28 mouse cellular contexts compared by ENCODE assay signal in genomic region chr5:139118961-139119276, GRCm38 (mm10). TPM values are rescaled to one million over a fixed set of nuclear protein-coding genes. Genes with fewer than 3 reads are reported as not detected.
A peak's percentile ranks its signal among the peaks of the same experiment; 100 is the strongest.
DNase-seq lines count a peak whose midpoint lies in the region; ATAC-seq and TF ChIP-seq lines count a peak whose summit lies in the region.
"Had no signal": no experiment of that assay in that cellular context is flagged by ENCODE, and none has a peak within 500 bp of the region (broad histone marks: within the 10 kb centered on the region; RNA-seq: fewer than 3 reads in every experiment).

No protein-coding gene starts in this region.

- peaks cover 5% of the 10 kb centered on the region; the same call in 1 of the 2 replicates for H3K9me3 ChIP-seq in heart, embryonic 13.5 days
- H3K9me3 ChIP-seq in lung, postnatal 0 days (ENCODE audit: low read length), result no peaks in the 10 kb centered on the region
- H3K9me3 ChIP-seq: embryonic facial prominence, embryonic 12.5 days; embryonic facial prominence, embryonic 15.5 days; G1E; heart, embryonic 15.5 days; hindbrain, embryonic 12.5 days; hindbrain, embryonic 15.5 days had no signal

- no peak for ATAC-seq in heart, embryonic 13.5 days (ENCODE audit: extremely low read depth, insufficient number of reproducible peaks, low FRiP score, low TSS enrichment)
- no peak for ATAC-seq in lung, postnatal 0 days
- ATAC-seq: forebrain, embryonic 14.5 days; forebrain, postnatal 0 days; intestine, postnatal 0 days had no signal

- H3K27ac ChIP-seq in heart, embryonic 13.5 days (replicated peaks), result 0 out of 2 replicates have a peak overlapping the region, but pooled peaks have one; percentile 24
- H3K27ac ChIP-seq in lung, postnatal 0 days (ENCODE audit: low read length), result peak overlapping the region; percentile 4; the same call in 1 of the 2 replicates
- H3K27ac ChIP-seq: embryonic facial prominence, embryonic 12.5 days; embryonic facial prominence, embryonic 15.5 days; heart, embryonic 15.5 days; hindbrain, embryonic 12.5 days; hindbrain, embryonic 15.5 days had no signal

- no peak for TF ChIP-seq CTCF in lung, postnatal 0 days (IDR thresholded peaks at IDR 0.05)

- intact Hi-C loops in heart, postnatal 36 days (cut with DNase I), result no loop called here
- intact Hi-C loops in heart, postnatal 14 days (cut with DNase I), result no loop called here

- no peak overlapping the region for H3K4me2 ChIP-seq in heart, embryonic 13.5 days
- no peak overlapping the region for H3K4me2 ChIP-seq in lung, postnatal 0 days (replicated peaks; ENCODE audit: low read depth, low read length)
- H3K4me2 ChIP-seq: embryonic facial prominence, embryonic 12.5 days; embryonic facial prominence, embryonic 15.5 days; heart, embryonic 11.5 days; heart, embryonic 15.5 days; hindbrain, embryonic 12.5 days; hindbrain, embryonic 15.5 days had no signal

- TF ChIP-seq EP300 in lung, postnatal 0 days (IDR thresholded peaks at IDR 0.05), result no peak

- 62% methylated on average over 2 of the region's 2 CpGs for WGBS in heart, embryonic 13.5 days
- WGBS in lung, postnatal 0 days, result 59% methylated on average over 2 of the region's 2 CpGs

- no peak overlapping the region for H3K4me3 ChIP-seq in heart, embryonic 13.5 days
- no peak overlapping the region for H3K4me3 ChIP-seq in lung, postnatal 0 days (ENCODE audit: low read depth, low read length)
- H3K4me3 ChIP-seq: embryonic facial prominence, embryonic 12.5 days; embryonic facial prominence, embryonic 15.5 days; heart, embryonic 15.5 days; hindbrain, embryonic 12.5 days; hindbrain, embryonic 15.5 days had no signal

- H3K9ac ChIP-seq in heart, embryonic 13.5 days, result no peak overlapping the region
- no peak overlapping the region for H3K9ac ChIP-seq in lung, postnatal 0 days (replicated peaks; ENCODE audit: low read depth)
- H3K9ac ChIP-seq: embryonic facial prominence, embryonic 12.5 days; embryonic facial prominence, embryonic 15.5 days; forebrain, postnatal 0 days; heart, embryonic 15.5 days; hindbrain, embryonic 12.5 days; hindbrain, embryonic 15.5 days had no signal

- H3K4me1 ChIP-seq in heart, embryonic 13.5 days, result peaks cover 10% of the 10 kb centered on the region
- H3K4me1 ChIP-seq in lung, postnatal 0 days (ENCODE audit: insufficient read depth, low read depth, low read length), result no peaks in the 10 kb centered on the region
- H3K4me1 ChIP-seq: embryonic facial prominence, embryonic 12.5 days; embryonic facial prominence, embryonic 15.5 days; hindbrain, embryonic 15.5 days had no signal

- no peaks in the 10 kb centered on the region for H3K27me3 ChIP-seq in heart, embryonic 13.5 days (replicated peaks)
- no peaks in the 10 kb centered on the region for H3K27me3 ChIP-seq in lung, postnatal 0 days (replicated peaks; ENCODE audit: insufficient read depth, low read length)
- H3K27me3 ChIP-seq: CH12.LX; embryonic facial prominence, embryonic 12.5 days; embryonic facial prominence, embryonic 15.5 days; heart, embryonic 15.5 days; hindbrain, embryonic 12.5 days; hindbrain, embryonic 15.5 days; Patski had no signal

- peak; percentile 90 for DNase-seq in heart, adult 11 months
- no peak for DNase-seq in heart, postnatal 36 days
- DNase-seq in heart, postnatal 14 days, result no peak
- DNase-seq in lung, postnatal 0 days (ENCODE audit: low spot score), result no peak
- DNase-seq in lung, adult 18-20 months, result no peak
- no peak for DNase-seq in spleen, postnatal 14 days (ENCODE audit: low spot score in 2 of 2)
- DNase-seq: B cell, adult 2 months; cerebellum, adult 11 months; cerebellum, adult 2 months; cerebellum, adult 9-11 months; cerebellum, postnatal 25 days; forebrain, postnatal 0 days; gastrocnemius, postnatal 10 days; gastrocnemius, postnatal 36 days had no signal

- peaks cover 2% of the 10 kb centered on the region; the same call in 1 of the 2 replicates for H3K36me3 ChIP-seq in heart, embryonic 13.5 days
- H3K36me3 ChIP-seq in lung, postnatal 0 days (ENCODE audit: insufficient read depth, low read length), result no peaks in the 10 kb centered on the region
- H3K36me3 ChIP-seq: embryonic facial prominence, embryonic 12.5 days; G1E; heart, embryonic 15.5 days; hindbrain, embryonic 12.5 days had no signal

RNA-seq across cellular contexts. Expression of gene Prkar1b, which starts 30.9 kb away (rescaled TPM):
- 1 to 10 TPM; 1.5 to 4.4 TPM for total RNA-seq in heart, postnatal 36 days (2021)
- polyA plus RNA-seq in heart, embryonic 13.5 days (2015; fragmentation: Nextera tagmentation; extraction: Ambion mirVana), result 9.4 and 11.5 TPM in 2 replicates
- 1 to 10 TPM; 1.5 to 2.1 TPM for total RNA-seq in heart, postnatal 14 days (2021)
- 14.4 and 16.5 TPM in 2 replicates for polyA plus RNA-seq in lung, postnatal 0 days (2015; fragmentation: Nextera tagmentation; extraction: Ambion mirVana)
- total RNA-seq: CH12.LX; common myeloid progenitor, adult 5-6 weeks; hematopoietic stem cell, adult 5-6 weeks had no signal
- polyA plus RNA-seq: G1E had no signal

RNA-seq across cellular contexts. Expression of gene Dnaaf5, which starts 31.1 kb away (rescaled TPM):
- 10 to 100 TPM; 16.0 to 16.2 TPM for total RNA-seq in heart, postnatal 36 days (2021)
- 5.6 and 5.8 TPM in 2 replicates for polyA plus RNA-seq in heart, embryonic 13.5 days (2015; fragmentation: Nextera tagmentation; extraction: Ambion mirVana)
- 10 to 100 TPM; 14.7 to 16.8 TPM for total RNA-seq in heart, postnatal 14 days (2021)
- 2.7 and 2.8 TPM in 2 replicates for polyA plus RNA-seq in lung, postnatal 0 days (2015; fragmentation: Nextera tagmentation; extraction: Ambion mirVana)
